Mouse (Mus musculus) E14TG2a.4 (cell line): ENCODE measurements at regions not wholly inside any gene's neighbourhood (a gene's known extent, or its start where the extent isn't known, plus 50 kb on each side); places are given as distances from the start of the nearest gene placed in this dataset.

Experiments
- CTCF ChIP-seq: conservative IDR thresholded peaks from 2 replicates; pipeline ENCODE4 v1.5.1; 2014; ENCODE audit warnings: low read length
- NANOG ChIP-seq: IDR thresholded peaks from 2 replicates; pipeline ENCODE4 v1.6.1; 2014; ENCODE audit warnings: borderline replicate concordance, low read length, mixed read lengths

- TF ChIP-seq CTCF (no peak), NANOG (no peak)
Observed at GRCm38 (mm10) chr17:3777691-3778090, 81.6 kb upstream of the Nox3 start.
